Mouse (Mus musculus): ENCODE measurements around the gene Bad. TPM values are rescaled to one million over a fixed set of nuclear protein-coding genes. Genes with fewer than 3 reads are reported as not detected.

Gene Bad
- polyA plus RNA-seq, 1 experiment from 2014 or later = 86.9 TPM

GRCm38 (mm10) chr19:6928080-6928479, 13.6 kb upstream of the Bad start:
- WGBS = 6% methylated on average over 9 of the region's 9 CpGs
- H3K9me3 ChIP-seq = no peaks in the 10 kb centered on the region
- no peak overlapping the region for H3K4me3 ChIP-seq
- H3K36me3 ChIP-seq = no peaks in the 10 kb centered on the region
- H3K27ac ChIP-seq = no peak overlapping the region
- H3K4me2 ChIP-seq = no peak overlapping the region
- H3K9ac ChIP-seq = no peak overlapping the region
- peaks cover 29% of the 10 kb centered on the region for H3K4me1 ChIP-seq (replicated peaks)
- ATAC-seq (ENCODE audit: low FRiP score) = no peak
- peaks cover 97% of the 10 kb centered on the region for H3K27me3 ChIP-seq

- no peaks in the 10 kb centered on the region for H3K36me3 ChIP-seq
- no peak overlapping the region for H3K27ac ChIP-seq
- H3K9ac ChIP-seq = no peak overlapping the region
- H3K4me3 ChIP-seq = no peak overlapping the region
- peaks cover 31% of the 10 kb centered on the region for H3K4me1 ChIP-seq (replicated peaks)
- H3K4me2 ChIP-seq = no peak overlapping the region
- ATAC-seq (ENCODE audit: low FRiP score) = no peak
- WGBS = 0% methylated on average over 2 of the region's 2 CpGs
- H3K27me3 ChIP-seq = peaks cover 97% of the 10 kb centered on the region
- H3K9me3 ChIP-seq = no peaks in the 10 kb centered on the region
Measured at GRCm38 (mm10) chr19:6931002-6931401, 10.7 kb upstream of the Bad start.

- Histone ChIP-seq H3K9me3 (no peaks in the 10 kb centered on the region), H3K4me1 (replicated peaks) (peaks cover 23% of the 10 kb centered on the region), H3K4me3 (no peak overlapping the region), H3K27ac (no peak overlapping the region), H3K27me3 (peaks cover 95% of the 10 kb centered on the region), H3K36me3 (no peaks in the 10 kb centered on the region), H3K9ac (no peak overlapping the region), H3K4me2 (no peak overlapping the region)
- no peak for ATAC-seq (ENCODE audit: low FRiP score)
- 35% methylated on average over 1 of the region's 1 CpGs for WGBS
Measured at GRCm38 (mm10) chr19:6932018-6932417, 9.6 kb upstream of the Bad start.

- no peak for ATAC-seq (ENCODE audit: low FRiP score)
- no peak overlapping the region for H3K27ac ChIP-seq
- WGBS = 17% methylated on average over 4 of the region's 4 CpGs
- peak overlapping the region; percentile 70 for H3K4me2 ChIP-seq
- peak overlapping the region; percentile 72 for H3K9ac ChIP-seq
- H3K36me3 ChIP-seq = peaks cover 4% of the 10 kb centered on the region; the same call in 1 of the 2 replicates
- peaks cover 89% of the 10 kb centered on the region for H3K27me3 ChIP-seq
- H3K4me3 ChIP-seq = peak overlapping the region; percentile 45
- peaks cover 23% of the 10 kb centered on the region for H3K4me1 ChIP-seq (replicated peaks)
- no peaks in the 10 kb centered on the region for H3K9me3 ChIP-seq
Measured at GRCm38 (mm10) chr19:6933102-6933435, 8.6 kb upstream of the Bad start.

- Histone ChIP-seq H3K36me3 (peaks cover 9% of the 10 kb centered on the region; the same call in 1 of the 2 replicates), H3K4me1 (replicated peaks) (peaks cover 26% of the 10 kb centered on the region), H3K4me3 (peak overlapping the region; percentile 45), H3K27me3 (peaks cover 86% of the 10 kb centered on the region), H3K9me3 (no peaks in the 10 kb centered on the region), H3K4me2 (peak overlapping the region; percentile 70), H3K27ac (no peak overlapping the region), H3K9ac (peak overlapping the region; percentile 72)
- WGBS = 3% methylated on average over 58 of the region's 58 CpGs
- ATAC-seq (ENCODE audit: low FRiP score) = peak; percentile 78
Measured at GRCm38 (mm10) chr19:6933436-6934194, 8.0 kb upstream of the Bad start.

- Histone ChIP-seq H3K9me3 (no peaks in the 10 kb centered on the region), H3K36me3 (peaks cover 9% of the 10 kb centered on the region; the same call in 1 of the 2 replicates), H3K4me3 (peak within 1 kb of the TSS; percentile 45), H3K27me3 (peaks cover 78% of the 10 kb centered on the region), H3K4me2 (peak within 1 kb of the TSS; percentile 70), H3K9ac (peak within 1 kb of the TSS; percentile 72), H3K27ac (no peak within 1 kb of the TSS), H3K4me1 (replicated peaks) (peaks cover 34% of the 10 kb centered on the region)
- 11% methylated on average over 23 of the region's 23 CpGs for WGBS
- ATAC-seq (ENCODE audit: low FRiP score) = peak; percentile 41
Measured at GRCm38 (mm10) chr19:6934195-6934977, 7.3 kb upstream of the Bad start, which contains the start of gene Kcnk4. TSS of gene Kcnk4 (minus strand) at chr19:6934515.

GRCm38 (mm10) chr19:6936299-6936698, 5.4 kb upstream of the Bad start:
- Histone ChIP-seq H3K36me3 (peaks cover 9% of the 10 kb centered on the region; the same call in 1 of the 2 replicates), H3K4me2 (no peak overlapping the region), H3K9me3 (no peaks in the 10 kb centered on the region), H3K4me3 (no peak overlapping the region), H3K4me1 (replicated peaks) (peaks cover 51% of the 10 kb centered on the region), H3K9ac (no peak overlapping the region), H3K27ac (no peak overlapping the region), H3K27me3 (peaks cover 62% of the 10 kb centered on the region)
- ATAC-seq (ENCODE audit: low FRiP score) = no peak
- WGBS = 24% methylated on average over 3 of the region's 3 CpGs

GRCm38 (mm10) chr19:6937541-6938465, 3.9 kb upstream of the Bad start:
- Histone ChIP-seq H3K4me1 (replicated peaks) (peaks cover 57% of the 10 kb centered on the region), H3K9me3 (no peaks in the 10 kb centered on the region), H3K9ac (peak overlapping the region; percentile 47; the same call in 1 of the 2 replicates), H3K27ac (no peak overlapping the region), H3K27me3 (peaks cover 47% of the 10 kb centered on the region), H3K36me3 (peaks cover 9% of the 10 kb centered on the region; the same call in 1 of the 2 replicates), H3K4me2 (0 out of 2 replicates have a peak overlapping the region, but pooled peaks have one; percentile 98), H3K4me3 (no peak overlapping the region)
- ATAC-seq (ENCODE audit: low FRiP score) = no peak
- 83% methylated on average over 16 of the region's 16 CpGs for WGBS

- Histone ChIP-seq H3K9me3 (no peaks in the 10 kb centered on the region), H3K4me2 (peak overlapping the region; percentile 98), H3K4me3 (peak overlapping the region; percentile 84), H3K9ac (peak overlapping the region; percentile 97), H3K36me3 (peaks cover 9% of the 10 kb centered on the region; the same call in 1 of the 2 replicates), H3K4me1 (replicated peaks) (peaks cover 49% of the 10 kb centered on the region), H3K27ac (no peak overlapping the region), H3K27me3 (peaks cover 32% of the 10 kb centered on the region)
- 93% methylated on average over 20 of the region's 20 CpGs for WGBS
- ATAC-seq (ENCODE audit: low FRiP score) = no peak
Measured at GRCm38 (mm10) chr19:6939106-6940002, 2.3 kb upstream of the Bad start.

GRCm38 (mm10) chr19:6940396-6941351, 987 bp upstream of the Bad start:
- peak; percentile 30 for ATAC-seq (ENCODE audit: low FRiP score)
- Histone ChIP-seq H3K36me3 (peaks cover 18% of the 10 kb centered on the region), H3K9me3 (no peaks in the 10 kb centered on the region), H3K4me2 (peak overlapping the region; percentile 98), H3K9ac (peak overlapping the region; percentile 97), H3K4me3 (peak overlapping the region; percentile 84), H3K27ac (peak overlapping the region; percentile 97), H3K4me1 (replicated peaks) (peaks cover 47% of the 10 kb centered on the region), H3K27me3 (peaks cover 19% of the 10 kb centered on the region)
- WGBS = 20% methylated on average over 29 of the region's 29 CpGs
